Mouse (Mus musculus) heart, embryonic 11.5 days (tissue): Measurements from ENCODE around the gene Mrpl23. TPM values are rescaled to one million over a fixed set of nuclear protein-coding genes. Genes with fewer than 3 reads are reported as not detected.

Source experiments
- ATAC-seq: fragments of 200-750 bp; cut with Nextera tagmentation; replicated peaks from 2 replicates; pipeline ENCODE4 v1.8.0; 2017; ENCODE audit warnings: moderate library complexity; ENCODE audit not compliant: insufficient number of reproducible peaks, low FRiP score, low TSS enrichment
- H3K27ac ChIP-seq: fragments of 300-500 bp; sonication (generic); 2 replicates; pipeline ENCODE4 v1.5.1; 2014; ENCODE audit warnings: mild to moderate bottlenecking, low read depth, low read length
- H3K27me3 ChIP-seq: fragments of 300-500 bp; sonication (generic); 2 replicates; pipeline ENCODE4 v1.6.1; 2014; ENCODE audit warnings: mild to moderate bottlenecking, low read length, mixed read lengths; ENCODE audit not compliant: control insufficient read depth, insufficient read depth
- H3K36me3 ChIP-seq: fragments of 300-500 bp; sonication (generic); 2 replicates; pipeline ENCODE4 v1.6.1; 2014; ENCODE audit warnings: mild to moderate bottlenecking, low read length, moderate library complexity, mixed read lengths; ENCODE audit not compliant: control insufficient read depth, insufficient read depth
- H3K4me1 ChIP-seq: fragments of 300-500 bp; sonication (generic); 2 replicates; pipeline ENCODE4 v1.6.1; 2014; ENCODE audit warnings: low read length; ENCODE audit not compliant: control insufficient read depth, insufficient read depth
- H3K4me2 ChIP-seq: fragments of 300-500 bp; sonication (generic); 2 replicates; pipeline ENCODE4 v1.6.1; 2014; ENCODE audit warnings: mild to moderate bottlenecking, moderate library complexity
- H3K4me3 ChIP-seq: fragments of 300-500 bp; sonication (generic); 2 replicates; pipeline ENCODE4 v1.5.1; 2014; ENCODE audit warnings: low read depth, low read length
- H3K9ac ChIP-seq: fragments of 300-500 bp; sonication (generic); 2 replicates; pipeline ENCODE4 v1.6.1; 2014; ENCODE audit warnings: mild to moderate bottlenecking, low read depth, low read length, moderate library complexity
- H3K9me3 ChIP-seq: fragments of 300-500 bp; sonication (generic); replicated peaks from 2 replicates; pipeline ENCODE4 v1.6.1; 2016; ENCODE audit warnings: low read length; ENCODE audit not compliant: control insufficient read depth
- WGBS: fragments of 180-500 bp; shearing (Covaris S2); extraction: QIAGEN DNeasy Blood & Tissue Kit; methylation state at CpG from one replicate; pipeline ENCODE4 v1.1.7; 2014; ENCODE audit not compliant: insufficient replicate concordance; 5-methylcytosine and 5-hydroxymethylcytosine counted together
- polyA plus RNA-seq: library from polyadenylated mRNA; unstranded; fragments of >200 nt; fragmentation: Nextera tagmentation; extraction: Ambion mirVana; gene quantifications from 2 replicates; pipeline ENCODE4 v1.2.1, GENCODE M21; 2014

Mrpl23 gene
- polyA plus RNA-seq, 1 experiment from 2014 or later: 15.4 TPM

DNA sequence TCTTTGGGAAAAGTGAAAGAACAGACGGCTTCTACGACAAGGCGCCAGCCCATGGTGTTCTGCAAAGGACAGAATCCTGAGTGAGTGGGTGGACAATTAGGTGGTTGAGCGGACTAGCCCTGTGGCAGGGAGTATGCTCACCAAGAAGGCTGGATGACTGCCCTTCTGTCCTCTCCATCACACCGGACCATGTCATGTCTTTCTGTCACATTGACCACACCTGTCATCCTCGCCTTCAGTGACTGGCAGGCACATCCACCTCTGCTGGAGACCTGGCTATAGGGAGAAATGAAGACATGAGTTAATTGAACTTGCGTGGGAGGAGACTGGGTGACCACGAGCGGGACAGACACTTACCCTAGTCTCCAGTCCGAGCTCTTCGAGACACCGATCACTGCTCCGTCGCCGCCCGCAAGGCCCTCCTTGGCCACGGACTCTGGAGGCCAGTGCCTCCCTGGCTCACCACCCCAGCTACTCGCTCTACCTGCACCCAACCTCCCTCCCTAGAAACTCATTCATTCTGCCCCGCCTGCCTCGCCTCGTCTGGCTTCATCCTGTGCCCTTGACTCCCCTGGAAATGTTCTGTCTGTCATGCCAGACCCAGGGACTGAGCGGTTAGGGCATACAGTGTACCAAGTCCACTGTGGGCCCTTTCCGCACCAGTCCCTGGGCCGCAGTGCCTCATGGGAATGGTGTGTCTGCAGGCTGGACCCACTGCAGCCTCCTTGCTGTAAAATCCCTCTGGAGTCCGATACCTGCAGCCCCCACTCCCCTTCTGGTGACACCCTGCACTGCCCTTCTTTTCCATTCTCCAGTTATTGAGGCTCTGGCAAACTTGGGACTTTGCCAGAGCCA lies 44.2 kb downstream of the Mrpl23 start:
- H3K4me2 ChIP-seq: peak overlapping the region; percentile 65
- no peaks in the 10 kb centered on the region for H3K36me3 ChIP-seq
- ATAC-seq: no peak
- H3K27me3 ChIP-seq: no peaks in the 10 kb centered on the region
- H3K9ac ChIP-seq: peak overlapping the region; percentile 90
- WGBS: 63% methylated on average over 25 of the region's 25 CpGs
- H3K4me3 ChIP-seq: peak overlapping the region; percentile 57
- peaks cover 5% of the 10 kb centered on the region; the same call in 1 of the 2 replicates for H3K9me3 ChIP-seq
- H3K27ac ChIP-seq: peak overlapping the region; percentile 97
- peaks cover 52% of the 10 kb centered on the region for H3K4me1 ChIP-seq

DNA sequence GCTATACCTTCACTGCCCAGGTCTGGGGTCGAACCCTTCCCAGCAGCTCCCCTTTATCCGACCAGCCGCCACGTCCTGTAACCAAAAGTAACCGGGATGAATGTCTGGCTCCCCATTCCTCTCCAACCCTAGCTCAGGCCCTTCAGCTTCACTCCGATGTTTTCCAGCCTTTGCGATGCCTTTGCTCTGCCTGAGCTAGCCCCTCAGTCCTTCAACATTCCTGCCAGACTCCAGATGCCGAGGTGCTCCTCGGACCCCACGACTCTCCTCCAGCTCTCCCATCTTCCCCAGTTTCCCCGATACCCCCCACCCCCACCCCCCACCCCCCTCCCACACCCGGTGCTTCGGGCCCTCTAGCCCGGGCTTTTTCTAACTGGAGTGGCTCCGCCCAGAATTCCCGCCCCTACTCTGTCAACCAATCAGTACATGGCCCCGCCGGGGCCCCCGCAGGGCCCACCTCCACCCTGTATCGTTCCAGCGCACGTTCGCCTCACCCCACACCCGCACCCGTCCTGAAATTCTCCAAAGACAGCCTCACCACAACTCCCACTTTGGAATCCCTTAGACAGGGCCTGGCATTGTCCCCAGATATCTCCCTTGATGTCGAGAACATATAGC lies 45.4 kb downstream of the Mrpl23 start:
- 41% methylated on average over 25 of the region's 26 CpGs for WGBS
- H3K9ac ChIP-seq: peak overlapping the region; percentile 90

DNA sequence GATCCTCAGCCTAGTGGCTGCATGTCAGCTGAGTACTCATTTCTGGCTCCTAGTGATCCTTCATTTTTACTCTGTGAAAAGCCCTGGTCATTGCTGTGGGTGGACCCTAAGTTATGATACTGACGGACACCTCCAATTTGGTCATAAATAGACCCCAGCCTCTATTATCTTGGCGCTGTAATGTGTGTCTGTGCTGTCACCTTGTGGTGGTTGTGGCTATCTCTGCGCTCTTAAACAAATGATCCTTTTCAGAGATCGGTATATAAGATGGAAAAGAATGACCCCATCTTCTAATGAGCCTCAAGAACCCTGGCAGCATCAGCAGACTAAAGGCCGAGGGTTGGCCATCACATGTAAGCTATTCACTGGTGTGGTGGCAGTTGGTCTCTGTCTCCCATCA lies 46.6 kb downstream of the Mrpl23 start:
- Histone ChIP-seq H3K4me3 (no peak overlapping the region), H3K9ac (no peak overlapping the region), H3K27me3 (no peaks in the 10 kb centered on the region), H3K4me2 (peak overlapping the region; percentile 65; the same call in 1 of the 2 replicates), H3K9me3 (peaks cover 11% of the 10 kb centered on the region; the same call in 1 of the 2 replicates), H3K27ac (peak overlapping the region; percentile 97), H3K4me1 (peaks cover 29% of the 10 kb centered on the region), H3K36me3 (no peaks in the 10 kb centered on the region)
- no peak for ATAC-seq
- WGBS: 52% methylated on average over 5 of the region's 5 CpGs

More for the DNA sequence above, 45.4 kb downstream of the Mrpl23 start:
- Histone ChIP-seq H3K36me3 (no peaks in the 10 kb centered on the region), H3K4me3 (peak overlapping the region; percentile 57), H3K4me1 (peaks cover 40% of the 10 kb centered on the region), H3K9me3 (peaks cover 11% of the 10 kb centered on the region; the same call in 1 of the 2 replicates), H3K27me3 (no peaks in the 10 kb centered on the region), H3K27ac (peak overlapping the region; percentile 97), H3K4me2 (peak overlapping the region; percentile 65)
- ATAC-seq: peak; percentile 62

GRCm38 (mm10) chr7:142580121-142580879 lies 47.8 kb downstream of the Mrpl23 start:
- H3K27me3 ChIP-seq: no peaks in the 10 kb centered on the region
- H3K36me3 ChIP-seq: no peaks in the 10 kb centered on the region
- H3K4me3 ChIP-seq: peak overlapping the region; percentile 37
- H3K9me3 ChIP-seq: peaks cover 11% of the 10 kb centered on the region; the same call in 1 of the 2 replicates
- 44% methylated on average over 26 of the region's 26 CpGs for WGBS
- peak overlapping the region; percentile 66 for H3K4me2 ChIP-seq
- ATAC-seq: no peak
- H3K9ac ChIP-seq: no peak overlapping the region
- H3K4me1 ChIP-seq: peaks cover 16% of the 10 kb centered on the region
- no peak overlapping the region for H3K27ac ChIP-seq

GRCm38 (mm10) chr7:142581186-142581585 lies 48.7 kb downstream of the Mrpl23 start:
- Histone ChIP-seq H3K4me2 (peak overlapping the region; percentile 48; the same call in 1 of the 2 replicates), H3K36me3 (no peaks in the 10 kb centered on the region), H3K27ac (no peak overlapping the region), H3K9ac (no peak overlapping the region), H3K4me1 (peaks cover 14% of the 10 kb centered on the region), H3K4me3 (no peak overlapping the region), H3K27me3 (no peaks in the 10 kb centered on the region), H3K9me3 (peaks cover 11% of the 10 kb centered on the region; the same call in 1 of the 2 replicates)
- 55% methylated on average over 7 of the region's 7 CpGs for WGBS
- ATAC-seq: no peak

GRCm38 (mm10) chr7:142581656-142582228 lies 49.3 kb downstream of the Mrpl23 start:
- no peak for ATAC-seq
- H3K4me3 ChIP-seq: peak overlapping the region; percentile 12; the same call in 1 of the 2 replicates

DNA sequence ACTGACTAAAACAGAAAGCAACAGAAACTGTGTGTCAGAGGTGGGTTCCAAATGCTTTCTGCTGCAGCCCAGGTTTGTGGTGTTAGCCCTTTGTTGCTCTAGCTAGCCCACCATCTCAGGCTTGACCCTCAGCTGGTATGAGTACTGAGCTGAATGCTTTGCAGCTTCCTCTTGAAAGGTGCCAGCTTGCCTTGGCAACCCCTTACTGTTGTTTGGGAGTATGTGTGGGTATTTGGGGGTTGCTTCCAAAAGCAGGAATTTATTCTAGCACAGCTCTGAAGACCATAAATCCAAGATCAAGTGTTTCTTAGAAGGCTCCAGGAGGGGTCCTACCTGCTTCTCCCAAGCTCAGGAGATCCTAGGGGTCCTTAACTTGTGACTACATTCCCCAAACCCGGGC lies 52.4 kb downstream of the Mrpl23 start:
- Histone ChIP-seq H3K27me3 (no peaks in the 10 kb centered on the region), H3K4me1 (peaks cover 7% of the 10 kb centered on the region)
- no peak for ATAC-seq

More at GRCm38 (mm10) chr7:142581656-142582228, 49.3 kb downstream of the Mrpl23 start:
- Histone ChIP-seq H3K9ac (no peak overlapping the region), H3K4me2 (peak overlapping the region; percentile 48), H3K27ac (no peak overlapping the region), H3K4me1 (peaks cover 14% of the 10 kb centered on the region), H3K27me3 (no peaks in the 10 kb centered on the region), H3K36me3 (no peaks in the 10 kb centered on the region), H3K9me3 (peaks cover 11% of the 10 kb centered on the region; the same call in 1 of the 2 replicates)
- WGBS: 47% methylated on average over 20 of the region's 20 CpGs

GRCm38 (mm10) chr7:142585890-142586289 lies 53.4 kb downstream of the Mrpl23 start:
- Histone ChIP-seq H3K4me2 (no peak overlapping the region), H3K27me3 (no peaks in the 10 kb centered on the region), H3K9me3 (peaks cover 8% of the 10 kb centered on the region; the same call in 1 of the 2 replicates), H3K9ac (no peak overlapping the region), H3K36me3 (no peaks in the 10 kb centered on the region), H3K27ac (no peak overlapping the region), H3K4me1 (peaks cover 9% of the 10 kb centered on the region), H3K4me3 (no peak overlapping the region)
- 85% methylated on average over 3 of the region's 3 CpGs for WGBS
- no peak for ATAC-seq

More for the DNA sequence above, 52.4 kb downstream of the Mrpl23 start:
- H3K9ac ChIP-seq: no peak overlapping the region
- no peaks in the 10 kb centered on the region for H3K36me3 ChIP-seq
- H3K4me3 ChIP-seq: no peak overlapping the region
- peaks cover 11% of the 10 kb centered on the region; the same call in 1 of the 2 replicates for H3K9me3 ChIP-seq
- 45% methylated on average over 1 of the region's 1 CpGs for WGBS
- H3K4me2 ChIP-seq: no peak overlapping the region
- H3K27ac ChIP-seq: no peak overlapping the region
